25 mouse cellular contexts compared by ENCODE assay signal in the genomic region with DNA sequence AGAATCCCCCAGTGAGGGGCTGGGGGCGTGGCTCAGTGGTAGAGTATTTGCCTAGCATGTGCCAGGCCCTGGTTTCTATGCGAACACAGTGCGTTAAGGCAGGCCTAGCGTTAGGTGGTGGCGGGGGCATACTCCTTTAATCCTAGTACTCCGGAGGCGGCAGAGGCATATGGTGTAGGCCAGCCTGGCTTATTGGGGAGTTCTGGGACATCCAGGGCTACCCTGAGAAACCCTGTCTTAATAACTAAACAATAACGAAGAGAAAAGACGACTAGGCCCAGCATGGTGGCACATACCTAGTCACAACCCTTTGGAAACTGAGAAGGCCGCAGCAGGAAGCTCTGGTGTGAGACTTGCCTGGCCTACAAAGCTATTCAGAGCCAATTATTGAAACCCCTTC. TPM values are rescaled to one million over a fixed set of nuclear protein-coding genes. Genes with fewer than 3 reads are reported as not detected.
A peak's percentile ranks its signal among the peaks of the same experiment; 100 is the strongest.
DNase-seq lines count a peak whose midpoint lies in the region; ATAC-seq lines count a peak whose summit lies in the region.
"Had no signal": no experiment of that assay in that cellular context is flagged by ENCODE, and none has a peak within 500 bp of the region (broad histone marks: within the 10 kb centered on the region; RNA-seq: fewer than 3 reads in every experiment).

No protein-coding gene starts in this region.

- H3K9ac ChIP-seq in liver, embryonic 13.5 days, result no peak overlapping the region
- H3K9ac ChIP-seq in liver, embryonic 12.5 days, result no peak overlapping the region
- H3K9ac ChIP-seq in midbrain, embryonic 11.5 days (ENCODE audit: low read length), result no peak overlapping the region
- H3K9ac ChIP-seq in midbrain, embryonic 15.5 days, result no peak overlapping the region
- H3K9ac ChIP-seq: embryonic facial prominence, embryonic 12.5 days; forebrain, embryonic 13.5 days; forebrain, embryonic 15.5 days; forebrain, postnatal 0 days had no signal

- H3K9me3 ChIP-seq in liver, embryonic 13.5 days (replicated peaks), result no peaks in the 10 kb centered on the region
- H3K9me3 ChIP-seq in liver, embryonic 12.5 days (replicated peaks), result no peaks in the 10 kb centered on the region
- no peaks in the 10 kb centered on the region for H3K9me3 ChIP-seq in midbrain, embryonic 11.5 days (ENCODE audit: control insufficient read depth, low read length)
- no peaks in the 10 kb centered on the region for H3K9me3 ChIP-seq in midbrain, embryonic 15.5 days
- H3K9me3 ChIP-seq: embryonic facial prominence, embryonic 12.5 days; forebrain, embryonic 13.5 days; forebrain, embryonic 15.5 days; G1E had no signal

- WGBS in liver, embryonic 13.5 days (ENCODE audit: insufficient replicate concordance), result 88% methylated on average over 10 of the region's 10 CpGs
- 86% methylated on average over 10 of the region's 10 CpGs for WGBS in liver, embryonic 12.5 days (ENCODE audit: insufficient replicate concordance)
- 93% methylated on average over 10 of the region's 10 CpGs for WGBS in midbrain, embryonic 11.5 days
- WGBS in midbrain, embryonic 15.5 days, result 86% methylated on average over 10 of the region's 10 CpGs

- H3K4me1 ChIP-seq in liver, embryonic 13.5 days (replicated peaks), result peaks cover 53% of the 10 kb centered on the region
- H3K4me1 ChIP-seq in liver, embryonic 12.5 days, result peaks cover 48% of the 10 kb centered on the region
- H3K4me1 ChIP-seq in midbrain, embryonic 11.5 days (ENCODE audit: control insufficient read depth, insufficient read depth, low read length), result peaks cover 2% of the 10 kb centered on the region; the same call in 1 of the 2 replicates
- H3K4me1 ChIP-seq in midbrain, embryonic 15.5 days, result no peaks in the 10 kb centered on the region
- H3K4me1 ChIP-seq: forebrain, embryonic 13.5 days; forebrain, embryonic 15.5 days had no signal

- no peaks in the 10 kb centered on the region for H3K36me3 ChIP-seq in liver, embryonic 13.5 days
- H3K36me3 ChIP-seq in liver, embryonic 12.5 days, result no peaks in the 10 kb centered on the region
- no peaks in the 10 kb centered on the region for H3K36me3 ChIP-seq in midbrain, embryonic 11.5 days (ENCODE audit: control insufficient read depth, insufficient read depth, low read length)
- no peaks in the 10 kb centered on the region for H3K36me3 ChIP-seq in midbrain, embryonic 15.5 days (replicated peaks)
- H3K36me3 ChIP-seq: embryonic facial prominence, embryonic 10.5 days; embryonic facial prominence, embryonic 12.5 days; forebrain, embryonic 15.5 days; G1E had no signal

- no peaks in the 10 kb centered on the region for H3K27me3 ChIP-seq in liver, embryonic 13.5 days
- H3K27me3 ChIP-seq in liver, embryonic 12.5 days (replicated peaks), result no peaks in the 10 kb centered on the region
- no peaks in the 10 kb centered on the region for H3K27me3 ChIP-seq in midbrain, embryonic 11.5 days (ENCODE audit: control insufficient read depth, insufficient read depth, low read length)
- no peaks in the 10 kb centered on the region for H3K27me3 ChIP-seq in midbrain, embryonic 15.5 days (replicated peaks)
- H3K27me3 ChIP-seq: embryonic facial prominence, embryonic 12.5 days; forebrain, embryonic 13.5 days; forebrain, embryonic 15.5 days; Patski had no signal

- ATAC-seq in liver, embryonic 13.5 days (ENCODE audit: low read depth), result no peak
- no peak for ATAC-seq in liver, embryonic 12.5 days
- ATAC-seq in midbrain, embryonic 11.5 days (ENCODE audit: low FRiP score), result no peak
- no peak for ATAC-seq in midbrain, embryonic 15.5 days (replicated peaks)
- ATAC-seq: activated CD4-positive, CD25-positive, alpha-beta regulatory T cell, adult 4 months; forebrain, embryonic 13.5 days; forebrain, embryonic 15.5 days; forebrain, postnatal 0 days; Patski had no signal

- no peak overlapping the region for H3K4me3 ChIP-seq in liver, embryonic 13.5 days (replicated peaks)
- no peak overlapping the region for H3K4me3 ChIP-seq in liver, embryonic 12.5 days
- H3K4me3 ChIP-seq in midbrain, embryonic 11.5 days (ENCODE audit: low read depth, low read length), result no peak overlapping the region
- H3K4me3 ChIP-seq in midbrain, embryonic 15.5 days, result no peak overlapping the region
- H3K4me3 ChIP-seq: embryonic facial prominence, embryonic 10.5 days; embryonic facial prominence, embryonic 12.5 days; forebrain, embryonic 13.5 days; forebrain, embryonic 15.5 days had no signal

- no peak overlapping the region for H3K4me2 ChIP-seq in liver, embryonic 13.5 days
- no peak overlapping the region for H3K4me2 ChIP-seq in liver, embryonic 12.5 days
- no peak overlapping the region for H3K4me2 ChIP-seq in midbrain, embryonic 11.5 days
- H3K4me2 ChIP-seq in midbrain, embryonic 15.5 days, result no peak overlapping the region
- H3K4me2 ChIP-seq: embryonic facial prominence, embryonic 12.5 days; forebrain, embryonic 13.5 days; forebrain, embryonic 15.5 days had no signal

- peak overlapping the region; percentile 75; the same call in 1 of the 2 replicates for H3K27ac ChIP-seq in liver, embryonic 13.5 days
- H3K27ac ChIP-seq in liver, embryonic 12.5 days, result no peak overlapping the region
- no peak overlapping the region for H3K27ac ChIP-seq in midbrain, embryonic 11.5 days (ENCODE audit: low read depth, low read length)
- no peak overlapping the region for H3K27ac ChIP-seq in midbrain, embryonic 15.5 days
- H3K27ac ChIP-seq: embryonic facial prominence, embryonic 12.5 days; forebrain, embryonic 13.5 days; forebrain, embryonic 15.5 days had no signal

- no peak for DNase-seq in liver, embryonic 13.5 days
- peak; percentile 72 for DNase-seq in midbrain, embryonic 11.5 days (ENCODE audit: low spot score, missing footprints)
- DNase-seq in spleen, postnatal 10 days (ENCODE audit: low spot score in 2 of 2), result no peak
- DNase-seq: adrenal gland, adult 8-10 months; adrenal gland, postnatal 14 days; adrenal gland, postnatal 36 days; cerebellum, adult 11-12 months; cerebellum, adult 2 months; cerebellum, adult 9-10 months; cerebellum, postnatal 10 days; cerebellum, postnatal 25 days; forebrain, postnatal 0 days had no signal

RNA-seq across cellular contexts. Expression of gene Apoc1, which starts 4.4 kb away (rescaled TPM):
- polyA plus RNA-seq in liver, embryonic 13.5 days (2015; fragmentation: Nextera tagmentation; extraction: Ambion mirVana), result 247 and 261 TPM in 2 replicates
- polyA plus RNA-seq in liver, embryonic 12.5 days (2016; fragmentation: Nextera tagmentation; extraction: Ambion mirVana), result 190 and 197 TPM in 2 replicates
- polyA plus RNA-seq in midbrain, embryonic 11.5 days (2014; fragmentation: Nextera tagmentation; extraction: Ambion mirVana), result 1.9 and 3.2 TPM in 2 replicates
- 1.5 and 1.6 TPM in 2 replicates for polyA plus RNA-seq in midbrain, embryonic 15.5 days (2015; fragmentation: Nextera tagmentation; extraction: Ambion mirVana)
- polyA plus RNA-seq: activated CD4-positive, CD25-positive, alpha-beta regulatory T cell, adult 4 months; C2C12 had no signal

RNA-seq across cellular contexts. Expression of gene Apoc4, which starts 6.8 kb away (rescaled TPM):
- polyA plus RNA-seq in liver, embryonic 13.5 days (2015; fragmentation: Nextera tagmentation; extraction: Ambion mirVana), result 58.3 and 74.0 TPM in 2 replicates
- polyA plus RNA-seq in liver, embryonic 12.5 days (2016; fragmentation: Nextera tagmentation; extraction: Ambion mirVana), result 15.4 and 18.1 TPM in 2 replicates
- polyA plus RNA-seq in midbrain, embryonic 11.5 days (2014; fragmentation: Nextera tagmentation; extraction: Ambion mirVana), result not detected in 2 replicates
- not detected in 2 replicates for polyA plus RNA-seq in midbrain, embryonic 15.5 days (2015; fragmentation: Nextera tagmentation; extraction: Ambion mirVana)
- polyA plus RNA-seq: C2C12; cerebellum, adult 2 months; cortical plate, adult 2 months; embryonic facial prominence, embryonic 10.5 days; embryonic facial prominence, embryonic 12.5 days; embryonic facial prominence, embryonic 14.5 days; forebrain, embryonic 11.5 days; forebrain, embryonic 15.5 days; forebrain, postnatal 0 days had no signal

RNA-seq across cellular contexts. Expression of gene Gm44805, which starts 6.9 kb away (rescaled TPM):
- polyA plus RNA-seq in liver, embryonic 13.5 days (2015; fragmentation: Nextera tagmentation; extraction: Ambion mirVana), result 5.6 and 7.5 TPM in 2 replicates
- polyA plus RNA-seq in liver, embryonic 12.5 days (2016; fragmentation: Nextera tagmentation; extraction: Ambion mirVana), result 2.7 and 4.9 TPM in 2 replicates
- not detected in 2 replicates for polyA plus RNA-seq in midbrain, embryonic 11.5 days (2014; fragmentation: Nextera tagmentation; extraction: Ambion mirVana)
- polyA plus RNA-seq in midbrain, embryonic 15.5 days (2015; fragmentation: Nextera tagmentation; extraction: Ambion mirVana), result not detected in 2 replicates
- polyA plus RNA-seq: activated CD4-positive, CD25-positive, alpha-beta regulatory T cell, adult 4 months; C2C12; cerebellum, adult 2 months; cortical plate, adult 2 months; embryonic facial prominence, embryonic 10.5 days; embryonic facial prominence, embryonic 12.5 days; embryonic facial prominence, embryonic 14.5 days; forebrain, embryonic 11.5 days; forebrain, embryonic 13.5 days; forebrain, embryonic 15.5 days; forebrain, postnatal 0 days; G1E; Patski had no signal

RNA-seq across cellular contexts. Expression of gene Apoc2, which starts 10.4 kb away (rescaled TPM):
- 568 and 648 TPM in 2 replicates for polyA plus RNA-seq in liver, embryonic 13.5 days (2015; fragmentation: Nextera tagmentation; extraction: Ambion mirVana)
- polyA plus RNA-seq in liver, embryonic 12.5 days (2016; fragmentation: Nextera tagmentation; extraction: Ambion mirVana), result 389 and 406 TPM in 2 replicates
- not detected in 2 replicates for polyA plus RNA-seq in midbrain, embryonic 11.5 days (2014; fragmentation: Nextera tagmentation; extraction: Ambion mirVana)
- 1.2 TPM in 1 of 2 replicates, not detected in the other for polyA plus RNA-seq in midbrain, embryonic 15.5 days (2015; fragmentation: Nextera tagmentation; extraction: Ambion mirVana)
- polyA plus RNA-seq: activated CD4-positive, CD25-positive, alpha-beta regulatory T cell, adult 4 months; C2C12; cerebellum, adult 2 months; cortical plate, adult 2 months; forebrain, embryonic 11.5 days; forebrain, embryonic 13.5 days; forebrain, embryonic 15.5 days; G1E; Patski had no signal

RNA-seq across cellular contexts. Expression of gene Apoe, which starts 10.9 kb away (rescaled TPM):
- polyA plus RNA-seq in liver, embryonic 13.5 days (2015; fragmentation: Nextera tagmentation; extraction: Ambion mirVana), result 1,390 and 1,411 TPM in 2 replicates
- 1,254 and 1,289 TPM in 2 replicates for polyA plus RNA-seq in liver, embryonic 12.5 days (2016; fragmentation: Nextera tagmentation; extraction: Ambion mirVana)
- polyA plus RNA-seq in midbrain, embryonic 11.5 days (2014; fragmentation: Nextera tagmentation; extraction: Ambion mirVana), result 180 and 196 TPM in 2 replicates
- polyA plus RNA-seq in midbrain, embryonic 15.5 days (2015; fragmentation: Nextera tagmentation; extraction: Ambion mirVana), result 385 and 514 TPM in 2 replicates

Comparison
In these comparisons a context has a peak if more than half of its experiments do, and no peak if none do; other contexts are left out.
1. RNA of gene Apoc1, which starts 4.4 kb away (polyA plus RNA-seq): 247 to 261 TPM in liver, embryonic 13.5 days and 190 to 197 TPM in liver, embryonic 12.5 days; 1.9 to 3.2 TPM in midbrain, embryonic 11.5 days and 1.5 to 1.6 TPM in midbrain, embryonic 15.5 days; every median in the first group is over 10 times any median in the second.
2. RNA of gene Apoc4, which starts 6.8 kb away (polyA plus RNA-seq): 58.3 to 74.0 TPM in liver, embryonic 13.5 days and 15.4 to 18.1 TPM in liver, embryonic 12.5 days; not detected in midbrain, embryonic 11.5 days and not detected in midbrain, embryonic 15.5 days; every median in the first group is over 10 times any median in the second.